Mouse (Mus musculus) liver, embryonic 12.5 days (tissue): ENCODE results near the gene Megf8. TPM values are rescaled to one million over a fixed set of nuclear protein-coding genes. Genes with fewer than 3 reads are reported as not detected.

Experiments
- ATAC-seq: fragments of 200-750 bp; cut with Nextera tagmentation; 2 replicates; pipeline ENCODE4 v1.8.0; 2017; ENCODE audit warnings: moderate number of reproducible peaks, mild to moderate bottlenecking, moderate library complexity
- H3K27ac ChIP-seq: fragments of 300-500 bp; sonication (generic); 2 replicates; pipeline ENCODE4 v1.5.1; 2016; ENCODE audit warnings: mild to moderate bottlenecking
- H3K27me3 ChIP-seq: fragments of 300-500 bp; sonication (generic); replicated peaks from 2 replicates; pipeline ENCODE4 v1.6.1; 2016; ENCODE audit warnings: mild to moderate bottlenecking, moderate library complexity
- H3K36me3 ChIP-seq: fragments of 300-500 bp; sonication (generic); 2 replicates; pipeline ENCODE4 v1.6.1; 2016; ENCODE audit warnings: mild to moderate bottlenecking, moderate library complexity
- H3K4me1 ChIP-seq: fragments of 300-500 bp; sonication (generic); 2 replicates; pipeline ENCODE4 v1.6.1; 2016
- H3K4me2 ChIP-seq: fragments of 300-500 bp; sonication (generic); 2 replicates; pipeline ENCODE4 v1.6.1; 2016; ENCODE audit warnings: mild to moderate bottlenecking, moderate library complexity
- H3K4me3 ChIP-seq: fragments of 300-500 bp; sonication (generic); 2 replicates; pipeline ENCODE4 v1.5.1; 2016; ENCODE audit warnings: mild to moderate bottlenecking, moderate library complexity
- H3K9ac ChIP-seq: fragments of 300-500 bp; sonication (generic); 2 replicates; pipeline ENCODE4 v1.6.1; 2016; ENCODE audit warnings: mild to moderate bottlenecking, moderate library complexity
- H3K9me3 ChIP-seq: fragments of 300-500 bp; sonication (generic); replicated peaks from 2 replicates; pipeline ENCODE4 v1.6.1; 2016; ENCODE audit warnings: mild to moderate bottlenecking, moderate library complexity
- WGBS: fragments of 180-500 bp; shearing (Covaris S2); methylation state at CpG from one replicate; pipeline ENCODE4 v1.1.7; 2016; ENCODE audit not compliant: insufficient replicate concordance; 5-methylcytosine and 5-hydroxymethylcytosine counted together
- polyA plus RNA-seq: library from polyadenylated mRNA; unstranded; fragments of >200 nt; fragmentation: Nextera tagmentation; extraction: Ambion mirVana; gene quantifications from 2 replicates; pipeline ENCODE4 v1.2.1, GENCODE M21; 2016

Gene Megf8
- polyA plus RNA-seq, 1 experiment from 2014 or later = 2.6 TPM

- peak overlapping the region; percentile 66 for H3K4me2 ChIP-seq
- peak overlapping the region; percentile 53 for H3K9ac ChIP-seq
- no peaks in the 10 kb centered on the region for H3K9me3 ChIP-seq
- ATAC-seq = peak; percentile 83
- H3K36me3 ChIP-seq = peaks cover 32% of the 10 kb centered on the region
- 72% methylated on average over 22 of the region's 22 CpGs for WGBS
- peak overlapping the region; percentile 29 for H3K4me3 ChIP-seq
- peaks cover 98% of the 10 kb centered on the region for H3K4me1 ChIP-seq
- peak overlapping the region; percentile 95 for H3K27ac ChIP-seq
- no peaks in the 10 kb centered on the region for H3K27me3 ChIP-seq
Observed at GRCm38 (mm10) chr7:25273259-25274241, 43.4 kb upstream of the Megf8 start.

GRCm38 (mm10) chr7:25274571-25274970 lies 42.4 kb upstream of the Megf8 start:
- H3K9ac ChIP-seq = peak overlapping the region; percentile 53
- peak overlapping the region; percentile 95 for H3K27ac ChIP-seq
- H3K9me3 ChIP-seq = no peaks in the 10 kb centered on the region
- H3K4me3 ChIP-seq = 0 out of 2 replicates have a peak overlapping the region, but pooled peaks have one; percentile 3
- 31% methylated on average over 5 of the region's 5 CpGs for WGBS
- peak overlapping the region; percentile 66 for H3K4me2 ChIP-seq
- no peaks in the 10 kb centered on the region for H3K27me3 ChIP-seq
- peaks cover 32% of the 10 kb centered on the region for H3K36me3 ChIP-seq
- ATAC-seq = 0 out of 2 replicates have a peak, but pooled peaks have one; percentile 5
- H3K4me1 ChIP-seq = peaks cover 95% of the 10 kb centered on the region

- H3K4me1 ChIP-seq = peaks cover 95% of the 10 kb centered on the region
- 77% methylated on average over 3 of the region's 3 CpGs for WGBS
- H3K36me3 ChIP-seq = peaks cover 32% of the 10 kb centered on the region
- H3K9ac ChIP-seq = peak overlapping the region; percentile 53
- H3K9me3 ChIP-seq = no peaks in the 10 kb centered on the region
- no peak for ATAC-seq
- peak overlapping the region; percentile 66 for H3K4me2 ChIP-seq
- no peaks in the 10 kb centered on the region for H3K27me3 ChIP-seq
- H3K4me3 ChIP-seq = 0 out of 2 replicates have a peak overlapping the region, but pooled peaks have one; percentile 3
- H3K27ac ChIP-seq = peak overlapping the region; percentile 95
Observed at GRCm38 (mm10) chr7:25274996-25275395, 42.0 kb upstream of the Megf8 start.

- Histone ChIP-seq H3K36me3 (peaks cover 30% of the 10 kb centered on the region), H3K4me2 (peak overlapping the region; percentile 7; the same call in 1 of the 2 replicates), H3K9me3 (no peaks in the 10 kb centered on the region), H3K27ac (peak overlapping the region; percentile 97), H3K27me3 (no peaks in the 10 kb centered on the region), H3K9ac (peak overlapping the region; percentile 44), H3K4me1 (peaks cover 95% of the 10 kb centered on the region), H3K4me3 (no peak overlapping the region)
- ATAC-seq = no peak
- WGBS = 68% methylated on average over 9 of the region's 9 CpGs
Observed at GRCm38 (mm10) chr7:25275555-25276298, 41.2 kb upstream of the Megf8 start.

- Histone ChIP-seq H3K9ac (peak overlapping the region; percentile 87), H3K9me3 (no peaks in the 10 kb centered on the region), H3K4me3 (peak overlapping the region; percentile 67), H3K4me2 (peak overlapping the region; percentile 99), H3K36me3 (peaks cover 13% of the 10 kb centered on the region), H3K27ac (peak overlapping the region; percentile 97), H3K27me3 (no peaks in the 10 kb centered on the region), H3K4me1 (peaks cover 89% of the 10 kb centered on the region)
- no peak for ATAC-seq
- WGBS = 88% methylated on average over 4 of the region's 4 CpGs
Observed at GRCm38 (mm10) chr7:25277405-25277804, 39.6 kb upstream of the Megf8 start.

- Histone ChIP-seq H3K4me1 (peaks cover 86% of the 10 kb centered on the region), H3K4me2 (peak overlapping the region; percentile 99), H3K9ac (peak overlapping the region; percentile 87), H3K9me3 (no peaks in the 10 kb centered on the region), H3K36me3 (peaks cover 8% of the 10 kb centered on the region), H3K27ac (peak overlapping the region; percentile 97), H3K27me3 (no peaks in the 10 kb centered on the region), H3K4me3 (peak overlapping the region; percentile 67)
- no peak for ATAC-seq
- 12% methylated on average over 4 of the region's 4 CpGs for WGBS
Observed at GRCm38 (mm10) chr7:25277998-25278340, 39.0 kb upstream of the Megf8 start.

- Histone ChIP-seq H3K4me2 (peak overlapping the region; percentile 99), H3K4me3 (peak overlapping the region; percentile 67), H3K36me3 (0 out of 2 replicates have a peak, but pooled peaks cover 3% of the 10 kb centered on the region), H3K27me3 (no peaks in the 10 kb centered on the region), H3K27ac (peak overlapping the region; percentile 97), H3K4me1 (peaks cover 86% of the 10 kb centered on the region), H3K9me3 (no peaks in the 10 kb centered on the region), H3K9ac (peak overlapping the region; percentile 87)
- ATAC-seq = peak; percentile 69
- under 1% methylated on average over 57 of the region's 60 CpGs for WGBS
Observed at GRCm38 (mm10) chr7:25278341-25279075, 38.5 kb upstream of the Megf8 start.

- peak; percentile 56 for ATAC-seq
- Histone ChIP-seq H3K4me1 (peaks cover 86% of the 10 kb centered on the region), H3K4me3 (peak overlapping the region; percentile 67), H3K36me3 (0 out of 2 replicates have a peak, but pooled peaks cover 3% of the 10 kb centered on the region), H3K4me2 (peak overlapping the region; percentile 99), H3K27me3 (no peaks in the 10 kb centered on the region), H3K27ac (peak overlapping the region; percentile 97), H3K9ac (peak overlapping the region; percentile 87), H3K9me3 (no peaks in the 10 kb centered on the region)
- under 1% methylated on average over 48 of the region's 49 CpGs for WGBS
Observed at GRCm38 (mm10) chr7:25279076-25279860, 37.7 kb upstream of the Megf8 start.

- no peak for ATAC-seq
- 3% methylated on average over 6 of the region's 6 CpGs for WGBS
- peak overlapping the region; percentile 97 for H3K27ac ChIP-seq
- H3K4me1 ChIP-seq = peaks cover 86% of the 10 kb centered on the region
- H3K9me3 ChIP-seq = no peaks in the 10 kb centered on the region
- peak overlapping the region; percentile 67 for H3K4me3 ChIP-seq
- H3K4me2 ChIP-seq = peak overlapping the region; percentile 99
- H3K27me3 ChIP-seq = no peaks in the 10 kb centered on the region
- H3K36me3 ChIP-seq = peaks cover 8% of the 10 kb centered on the region
- H3K9ac ChIP-seq = peak overlapping the region; percentile 87
Observed at GRCm38 (mm10) chr7:25279861-25280791, 36.8 kb upstream of the Megf8 start.

GRCm38 (mm10) chr7:25281166-25281733 lies 35.7 kb upstream of the Megf8 start:
- 26% methylated on average over 12 of the region's 12 CpGs for WGBS
- Histone ChIP-seq H3K9me3 (no peaks in the 10 kb centered on the region), H3K9ac (peak overlapping the region; percentile 87), H3K4me1 (peaks cover 83% of the 10 kb centered on the region), H3K4me2 (peak overlapping the region; percentile 99), H3K36me3 (peaks cover 16% of the 10 kb centered on the region), H3K27ac (peak overlapping the region; percentile 97), H3K4me3 (peak overlapping the region; percentile 83), H3K27me3 (no peaks in the 10 kb centered on the region)
- peak; percentile 60 for ATAC-seq
